Mouse (Mus musculus): Measurements from ENCODE around the gene Olfr1062. TPM values are rescaled to one million over a fixed set of nuclear protein-coding genes. Genes with fewer than 3 reads are reported as not detected.

Olfr1062 gene
- polyA plus RNA-seq (2014; fragmentation: Illumina TruSeq; extraction: RNeasy Lipid Tissue Mini Kit (QIAGEN cat#74804); ENCODE audit: low read depth, low replicate concordance) = not detected

DNA sequence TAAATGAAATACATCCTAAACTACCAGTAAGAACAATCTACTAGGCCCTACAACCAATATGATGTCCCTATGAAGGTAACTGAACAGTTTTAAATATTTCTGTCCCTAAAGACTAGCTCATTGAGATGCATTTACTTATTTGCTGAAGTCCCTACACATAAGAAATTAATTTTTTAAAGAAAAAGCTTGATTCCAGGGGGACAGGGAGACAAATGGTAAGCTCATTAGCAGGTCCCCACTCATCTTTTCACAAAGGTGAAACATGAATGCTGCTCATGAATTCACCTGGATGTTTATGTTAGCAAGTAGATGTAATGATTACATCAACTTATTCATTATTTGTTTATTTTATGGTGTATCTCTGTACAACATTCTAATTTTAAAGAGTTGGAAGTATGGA is at the start of gene Olfr1062:
Gene Olfr1062 (minus strand): TSS at position 101 of the 400 bp plus-strand sequence.

DNA sequence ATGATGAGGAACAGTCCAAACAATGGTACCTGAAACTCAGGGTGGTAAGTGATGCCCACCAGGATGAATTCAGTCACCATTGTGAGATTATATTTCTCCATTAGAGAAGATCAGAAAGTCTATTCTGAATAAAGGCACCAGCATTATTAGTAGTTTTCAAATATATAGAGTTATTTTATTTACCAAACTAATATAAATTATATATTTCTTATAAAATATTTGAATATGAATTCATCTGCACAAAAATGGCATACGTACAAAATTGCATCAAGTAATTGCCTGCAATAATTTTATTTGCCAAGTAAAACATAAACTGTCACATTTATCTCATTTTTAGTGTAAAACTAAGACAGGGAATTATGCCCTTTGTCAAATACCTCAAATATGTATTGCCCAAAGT is 29.6 kb upstream of the Olfr1062 start, which contains the start of gene Olfr1066:
Gene Olfr1066 (minus strand): TSS at position 101 of the 400 bp plus-strand sequence.

GRCm38 (mm10) chr2:86450491-86450890 is 23.9 kb upstream of the Olfr1062 start, which contains the start of gene Olfr1065:
TSS of gene Olfr1065 (minus strand) at chr2:86450591.

GRCm38 (mm10) chr2:86413950-86414349 is 12.6 kb downstream of the Olfr1062 start, which contains the start of gene Olfr1061:
TSS of gene Olfr1061 (minus strand) at chr2:86414050.

DNA sequence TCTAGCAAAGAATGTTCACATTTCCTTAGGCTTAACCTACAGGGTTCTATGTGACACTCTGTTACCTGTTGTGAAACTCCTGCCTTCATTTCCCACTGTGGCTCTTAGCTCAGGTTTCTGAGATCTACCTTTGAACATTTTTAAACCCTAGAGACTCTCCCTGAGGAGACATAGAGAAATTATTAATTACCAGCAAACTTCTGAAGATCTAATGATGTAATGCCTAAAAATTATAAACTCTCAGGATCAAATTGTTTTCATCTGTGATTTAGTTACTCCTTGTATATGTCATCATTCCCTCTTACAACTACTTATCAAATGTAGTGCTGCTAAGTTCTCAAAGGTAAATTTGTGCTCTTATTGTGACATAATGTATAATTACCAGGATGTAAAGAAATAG is 38.1 kb downstream of the Olfr1062 start, which contains the start of gene Olfr1058:
Gene Olfr1058 (minus strand): TSS at position 101 of the 400 bp plus-strand sequence.

GRCm38 (mm10) chr2:86378293-86378692 is 48.3 kb downstream of the Olfr1062 start, which contains the start of gene Olfr1057:
TSS of gene Olfr1057 (minus strand) at chr2:86378393.

Other genes starting within 250 kb of the Olfr1062 start
- gene Olfr1044, start 248.9 kb downstream of the Olfr1062 start, polyA plus RNA-seq (2014; fragmentation: Illumina TruSeq; extraction: RNeasy Lipid Tissue Mini Kit (QIAGEN cat#74804); ENCODE audit: low read depth, low replicate concordance) = not detected
- gene Olfr52, start 241.1 kb downstream of the Olfr1062 start, polyA plus RNA-seq (2014; fragmentation: Illumina TruSeq; extraction: RNeasy Lipid Tissue Mini Kit (QIAGEN cat#74804); ENCODE audit: low read depth, low replicate concordance) = not detected
- gene Olfr1045, start 223.7 kb downstream of the Olfr1062 start, polyA plus RNA-seq (2014; fragmentation: Illumina TruSeq; extraction: RNeasy Lipid Tissue Mini Kit (QIAGEN cat#74804); ENCODE audit: low read depth, low replicate concordance) = not detected
- not detected for gene Olfr1046, start 207.4 kb downstream of the Olfr1062 start, polyA plus RNA-seq (2014; fragmentation: Illumina TruSeq; extraction: RNeasy Lipid Tissue Mini Kit (QIAGEN cat#74804); ENCODE audit: low read depth, low replicate concordance)
- not detected for gene Olfr1047, start 195.3 kb downstream of the Olfr1062 start, polyA plus RNA-seq (2014; fragmentation: Illumina TruSeq; extraction: RNeasy Lipid Tissue Mini Kit (QIAGEN cat#74804); ENCODE audit: low read depth, low replicate concordance)
- not detected for gene Olfr1048, start 186.5 kb downstream of the Olfr1062 start, polyA plus RNA-seq (2014; fragmentation: Illumina TruSeq; extraction: RNeasy Lipid Tissue Mini Kit (QIAGEN cat#74804); ENCODE audit: low read depth, low replicate concordance)
- gene Olfr1049, start 168.4 kb downstream of the Olfr1062 start, polyA plus RNA-seq (2014; fragmentation: Illumina TruSeq; extraction: RNeasy Lipid Tissue Mini Kit (QIAGEN cat#74804); ENCODE audit: low read depth, low replicate concordance) = not detected
- gene Olfr1051, start 147.7 kb downstream of the Olfr1062 start, polyA plus RNA-seq (2014; fragmentation: Illumina TruSeq; extraction: RNeasy Lipid Tissue Mini Kit (QIAGEN cat#74804); ENCODE audit: low read depth, low replicate concordance) = not detected
- not detected for gene Olfr1052, start 134.3 kb downstream of the Olfr1062 start, polyA plus RNA-seq (2014; fragmentation: Illumina TruSeq; extraction: RNeasy Lipid Tissue Mini Kit (QIAGEN cat#74804); ENCODE audit: low read depth, low replicate concordance)
- not detected for gene Olfr1053, start 111.5 kb downstream of the Olfr1062 start, polyA plus RNA-seq (2014; fragmentation: Illumina TruSeq; extraction: RNeasy Lipid Tissue Mini Kit (QIAGEN cat#74804); ENCODE audit: low read depth, low replicate concordance)
- not detected for gene Olfr1054, start 91.3 kb downstream of the Olfr1062 start, polyA plus RNA-seq (2014; fragmentation: Illumina TruSeq; extraction: RNeasy Lipid Tissue Mini Kit (QIAGEN cat#74804); ENCODE audit: low read depth, low replicate concordance)
- gene Olfr1055, start 76.5 kb downstream of the Olfr1062 start, polyA plus RNA-seq (2014; fragmentation: Illumina TruSeq; extraction: RNeasy Lipid Tissue Mini Kit (QIAGEN cat#74804); ENCODE audit: low read depth, low replicate concordance) = not detected
- not detected for gene Olfr1056, start 64.3 kb downstream of the Olfr1062 start, polyA plus RNA-seq (2014; fragmentation: Illumina TruSeq; extraction: RNeasy Lipid Tissue Mini Kit (QIAGEN cat#74804); ENCODE audit: low read depth, low replicate concordance)
- gene Olfr1057, start 48.4 kb downstream of the Olfr1062 start, polyA plus RNA-seq (2014; fragmentation: Illumina TruSeq; extraction: RNeasy Lipid Tissue Mini Kit (QIAGEN cat#74804); ENCODE audit: low read depth, low replicate concordance) = not detected
- not detected for gene Olfr1058, start 38.2 kb downstream of the Olfr1062 start, polyA plus RNA-seq (2014; fragmentation: Illumina TruSeq; extraction: RNeasy Lipid Tissue Mini Kit (QIAGEN cat#74804); ENCODE audit: low read depth, low replicate concordance)
- not detected for gene Olfr1061, start 12.7 kb downstream of the Olfr1062 start, polyA plus RNA-seq (2014; fragmentation: Illumina TruSeq; extraction: RNeasy Lipid Tissue Mini Kit (QIAGEN cat#74804); ENCODE audit: low read depth, low replicate concordance)
- not detected for gene Olfr1065, start 23.8 kb upstream of the Olfr1062 start, polyA plus RNA-seq (2014; fragmentation: Illumina TruSeq; extraction: RNeasy Lipid Tissue Mini Kit (QIAGEN cat#74804); ENCODE audit: low read depth, low replicate concordance)
- gene Olfr1066, start 29.5 kb upstream of the Olfr1062 start, polyA plus RNA-seq (2014; fragmentation: Illumina TruSeq; extraction: RNeasy Lipid Tissue Mini Kit (QIAGEN cat#74804); ENCODE audit: low read depth, low replicate concordance) = not detected
- not detected for gene Olfr228, start 60.6 kb upstream of the Olfr1062 start, polyA plus RNA-seq (2014; fragmentation: Illumina TruSeq; extraction: RNeasy Lipid Tissue Mini Kit (QIAGEN cat#74804); ENCODE audit: low read depth, low replicate concordance)
- gene Olfr1076, start 81.7 kb upstream of the Olfr1062 start, polyA plus RNA-seq (2014; fragmentation: Illumina TruSeq; extraction: RNeasy Lipid Tissue Mini Kit (QIAGEN cat#74804); ENCODE audit: low read depth, low replicate concordance) = not detected
- gene Olfr1079, start 115.7 kb upstream of the Olfr1062 start, polyA plus RNA-seq (2014; fragmentation: Illumina TruSeq; extraction: RNeasy Lipid Tissue Mini Kit (QIAGEN cat#74804); ENCODE audit: low read depth, low replicate concordance) = not detected
- not detected for gene Olfr1080, start 131.5 kb upstream of the Olfr1062 start, polyA plus RNA-seq (2014; fragmentation: Illumina TruSeq; extraction: RNeasy Lipid Tissue Mini Kit (QIAGEN cat#74804); ENCODE audit: low read depth, low replicate concordance)
- not detected for gene Olfr1082, start 172.2 kb upstream of the Olfr1062 start, polyA plus RNA-seq (2014; fragmentation: Illumina TruSeq; extraction: RNeasy Lipid Tissue Mini Kit (QIAGEN cat#74804); ENCODE audit: low read depth, low replicate concordance)
- gene Olfr1084, start 213.0 kb upstream of the Olfr1062 start, polyA plus RNA-seq (2014; fragmentation: Illumina TruSeq; extraction: RNeasy Lipid Tissue Mini Kit (QIAGEN cat#74804); ENCODE audit: low read depth, low replicate concordance) = not detected
- gene Olfr1085, start 235.3 kb upstream of the Olfr1062 start, polyA plus RNA-seq (2014; fragmentation: Illumina TruSeq; extraction: RNeasy Lipid Tissue Mini Kit (QIAGEN cat#74804); ENCODE audit: low read depth, low replicate concordance) = not detected